Mouse (Mus musculus): ENCODE results near the gene Scamp4. TPM values are rescaled to one million over a fixed set of nuclear protein-coding genes. Genes with fewer than 3 reads are reported as not detected.
"Not testable (repeated sequence)": the region's sequence is repeated elsewhere in the genome, so short reads cannot be mapped to it uniquely, and the experiment has no call there.

Gene Scamp4
- polyA plus RNA-seq, 1 experiment from 2014 or later, result 60.1 TPM

GRCm38 (mm10) chr10:80622661-80623456 is 20.2 kb downstream of the Scamp4 start, which contains the start of gene Csnk1g2:
Gene Csnk1g2, plus strand, starts transcription at chr10:80622838.
- Histone ChIP-seq H3K4me1 (ENCODE audit: control insufficient read depth, insufficient read depth, low read length) (peaks cover 35% of the 10 kb centered on the region), H3K36me3 (ENCODE audit: control insufficient read depth, insufficient read depth) (no peaks in the 10 kb centered on the region), H3K4me2 (ENCODE audit: low read depth, low read length) (peak within 1 kb of the TSS; percentile 98), H3K9me3 (replicated peaks; ENCODE audit: control insufficient read depth, low read length) (no peaks in the 10 kb centered on the region), H3K4me3 (ENCODE audit: low read length) (peak within 1 kb of the TSS; percentile 90), H3K9ac (ENCODE audit: low read length) (peak within 1 kb of the TSS; percentile 95), H3K27me3 (ENCODE audit: control insufficient read depth, insufficient read depth, low read length) (no peaks in the 10 kb centered on the region), H3K27ac (ENCODE audit: low read length) (peak within 1 kb of the TSS; percentile 95)
- peak; percentile 26 for ATAC-seq (replicated peaks; ENCODE audit: extremely low read depth, insufficient read depth, low FRiP score)
- under 1% methylated on average over 78 of the region's 85 CpGs for WGBS

DNA sequence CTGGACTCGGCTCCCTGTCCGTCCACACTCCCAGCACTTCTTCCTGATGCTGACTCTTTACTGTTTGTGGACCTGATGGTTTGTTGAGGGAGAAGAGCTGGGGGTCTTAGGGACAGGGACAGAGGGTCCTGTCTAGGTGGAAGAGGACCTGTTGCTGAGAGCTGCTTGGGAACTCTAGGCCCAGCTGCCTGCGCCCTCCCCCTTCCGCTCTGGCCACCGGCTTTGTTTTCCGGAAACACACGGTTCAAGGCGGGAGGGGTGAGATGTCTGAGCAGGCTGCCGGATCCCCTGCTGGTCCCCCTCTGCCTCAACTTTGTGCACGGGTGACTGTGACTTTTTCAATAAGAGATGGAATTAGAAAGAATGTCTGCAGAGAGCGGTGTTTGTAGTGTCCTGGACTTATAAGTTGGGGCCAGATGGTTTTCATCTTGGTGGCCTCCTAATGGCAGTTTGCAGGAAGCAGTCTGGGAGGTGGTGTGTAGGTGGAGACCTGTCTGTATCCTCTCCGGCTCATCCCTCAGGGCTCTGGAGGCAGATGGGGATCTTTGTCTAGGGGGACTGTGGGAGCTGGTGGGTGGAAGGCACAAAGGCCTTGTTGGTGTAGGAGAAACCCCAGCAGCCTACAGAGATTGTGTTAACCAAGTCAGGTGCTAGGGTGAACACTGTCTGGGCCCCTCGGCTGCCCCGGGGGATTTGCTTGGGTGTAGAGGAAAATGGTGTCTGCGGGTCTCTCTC is 21.0 kb downstream of the Scamp4 start:
- Histone ChIP-seq H3K4me1 (ENCODE audit: control insufficient read depth, insufficient read depth, low read length) (peaks cover 34% of the 10 kb centered on the region), H3K9ac (ENCODE audit: low read length) (peak overlapping the region; percentile 95), H3K9me3 (replicated peaks; ENCODE audit: control insufficient read depth, low read length) (no peaks in the 10 kb centered on the region), H3K4me2 (ENCODE audit: low read depth, low read length) (peak overlapping the region; percentile 98), H3K27me3 (ENCODE audit: control insufficient read depth, insufficient read depth, low read length) (no peaks in the 10 kb centered on the region), H3K4me3 (ENCODE audit: low read length) (peak overlapping the region; percentile 90), H3K27ac (ENCODE audit: low read length) (peak overlapping the region; percentile 92), H3K36me3 (ENCODE audit: control insufficient read depth, insufficient read depth) (no peaks in the 10 kb centered on the region)
- ATAC-seq (replicated peaks; ENCODE audit: extremely low read depth, insufficient read depth, low FRiP score), result no peak
- WGBS, result 14% methylated on average over 15 of the region's 15 CpGs

- H3K36me3 ChIP-seq (ENCODE audit: control insufficient read depth, insufficient read depth), result 0 out of 2 replicates have a peak, but pooled peaks cover 2% of the 10 kb centered on the region
- H3K9me3 ChIP-seq (replicated peaks; ENCODE audit: control insufficient read depth, low read length), result no peaks in the 10 kb centered on the region
- H3K4me3 ChIP-seq (ENCODE audit: low read length), result no peak overlapping the region
- no peaks in the 10 kb centered on the region for H3K27me3 ChIP-seq (ENCODE audit: control insufficient read depth, insufficient read depth, low read length)
- no peak overlapping the region for H3K27ac ChIP-seq (ENCODE audit: low read length)
- no peak for ATAC-seq (replicated peaks; ENCODE audit: extremely low read depth, insufficient read depth, low FRiP score)
- H3K4me2 ChIP-seq (ENCODE audit: low read depth, low read length), result no peak overlapping the region
- peaks cover 50% of the 10 kb centered on the region for H3K4me1 ChIP-seq (ENCODE audit: control insufficient read depth, insufficient read depth, low read length)
- 84% methylated on average over 4 of the region's 4 CpGs for WGBS
- no peak overlapping the region for H3K9ac ChIP-seq (ENCODE audit: low read length)
These were observed 23.1 kb downstream of the Scamp4 start for GRCm38 (mm10) chr10:80625764-80626163.

DNA sequence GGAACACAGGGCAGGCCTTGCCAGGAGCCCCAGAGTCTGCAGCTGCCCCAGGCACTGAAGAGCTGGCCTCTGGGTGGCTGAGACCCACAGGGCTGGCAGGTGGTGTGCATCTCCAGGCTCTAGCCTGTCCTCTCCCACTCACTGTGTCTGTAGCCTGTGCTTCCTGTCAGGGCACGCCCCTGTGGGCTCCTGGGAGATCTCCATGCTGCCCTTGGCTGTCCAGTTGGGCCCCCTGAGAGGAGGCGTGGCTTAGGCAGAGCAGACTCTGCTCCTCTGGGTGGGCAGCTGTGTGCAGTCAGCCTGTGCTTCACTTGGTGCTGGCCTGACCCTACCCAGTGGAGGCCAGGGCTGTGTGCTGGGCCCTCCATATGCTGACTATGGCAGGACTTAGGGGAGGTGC is 25.0 kb downstream of the Scamp4 start:
- H3K4me1 ChIP-seq (ENCODE audit: control insufficient read depth, insufficient read depth, low read length), result peaks cover 45% of the 10 kb centered on the region
- H3K4me3 ChIP-seq (ENCODE audit: low read length), result no peak overlapping the region
- 18% methylated on average over 2 of the region's 2 CpGs for WGBS
- ATAC-seq (replicated peaks; ENCODE audit: extremely low read depth, insufficient read depth, low FRiP score), result 0 out of 2 replicates have a peak, but pooled peaks have one; percentile 18
- H3K27ac ChIP-seq (ENCODE audit: low read length), result peak overlapping the region; percentile 16; the same call in 1 of the 2 replicates
- H3K27me3 ChIP-seq (ENCODE audit: control insufficient read depth, insufficient read depth, low read length), result no peaks in the 10 kb centered on the region
- 0 out of 2 replicates have a peak, but pooled peaks cover 2% of the 10 kb centered on the region for H3K36me3 ChIP-seq (ENCODE audit: control insufficient read depth, insufficient read depth)
- peak overlapping the region; percentile 26; the same call in 1 of the 2 replicates for H3K9ac ChIP-seq (ENCODE audit: low read length)
- no peak overlapping the region for H3K4me2 ChIP-seq (ENCODE audit: low read depth, low read length)
- no peaks in the 10 kb centered on the region for H3K9me3 ChIP-seq (replicated peaks; ENCODE audit: control insufficient read depth, low read length)

DNA sequence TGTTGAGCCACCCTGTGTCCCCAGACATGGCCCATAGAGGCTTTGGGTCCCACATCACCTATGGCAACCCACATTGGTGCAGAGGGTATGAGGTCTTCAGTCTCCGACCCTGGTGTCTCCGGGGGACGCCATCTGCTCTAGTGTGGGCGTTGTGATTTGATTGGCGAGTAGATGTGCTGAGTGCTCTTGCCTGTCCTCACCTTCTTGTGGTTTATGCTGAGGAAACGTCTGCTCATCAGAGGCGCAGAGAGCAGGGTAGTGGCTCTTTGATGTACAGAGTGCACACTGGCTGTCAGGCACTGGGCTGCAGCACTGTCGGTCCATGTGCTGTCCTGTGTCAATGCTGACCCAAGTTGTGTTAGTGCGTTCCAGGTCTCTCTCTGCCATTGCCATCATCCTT is 26.3 kb downstream of the Scamp4 start:
- no peak for ATAC-seq (replicated peaks; ENCODE audit: extremely low read depth, insufficient read depth, low FRiP score)
- no peaks in the 10 kb centered on the region for H3K9me3 ChIP-seq (replicated peaks; ENCODE audit: control insufficient read depth, low read length)
- no peak overlapping the region for H3K4me2 ChIP-seq (ENCODE audit: low read depth, low read length)
- no peak overlapping the region for H3K9ac ChIP-seq (ENCODE audit: low read length)
- no peak overlapping the region for H3K27ac ChIP-seq (ENCODE audit: low read length)
- 64% methylated on average over 9 of the region's 9 CpGs for WGBS
- peaks cover 38% of the 10 kb centered on the region for H3K4me1 ChIP-seq (ENCODE audit: control insufficient read depth, insufficient read depth, low read length)
- no peak overlapping the region for H3K4me3 ChIP-seq (ENCODE audit: low read length)
- H3K36me3 ChIP-seq (ENCODE audit: control insufficient read depth, insufficient read depth), result 0 out of 2 replicates have a peak, but pooled peaks cover 2% of the 10 kb centered on the region
- H3K27me3 ChIP-seq (ENCODE audit: control insufficient read depth, insufficient read depth, low read length), result no peaks in the 10 kb centered on the region

- peaks cover 49% of the 10 kb centered on the region for H3K36me3 ChIP-seq (ENCODE audit: control insufficient read depth, insufficient read depth)
- no peaks in the 10 kb centered on the region for H3K4me1 ChIP-seq (ENCODE audit: control insufficient read depth, insufficient read depth, low read length)
- no peaks in the 10 kb centered on the region for H3K27me3 ChIP-seq (ENCODE audit: control insufficient read depth, insufficient read depth, low read length)
- no peak overlapping the region for H3K27ac ChIP-seq (ENCODE audit: low read length)
- H3K4me3 ChIP-seq (ENCODE audit: low read length), result no peak overlapping the region
- ATAC-seq (replicated peaks; ENCODE audit: extremely low read depth, insufficient read depth, low FRiP score), result no peak
- H3K9me3 ChIP-seq (replicated peaks; ENCODE audit: control insufficient read depth, low read length), result no peaks in the 10 kb centered on the region
- WGBS, result 79% methylated on average over 6 of the region's 6 CpGs
- H3K9ac ChIP-seq (ENCODE audit: low read length), result no peak overlapping the region
- H3K4me2 ChIP-seq (ENCODE audit: low read depth, low read length), result no peak overlapping the region
These were observed 32.7 kb downstream of the Scamp4 start for GRCm38 (mm10) chr10:80635345-80635744.

DNA sequence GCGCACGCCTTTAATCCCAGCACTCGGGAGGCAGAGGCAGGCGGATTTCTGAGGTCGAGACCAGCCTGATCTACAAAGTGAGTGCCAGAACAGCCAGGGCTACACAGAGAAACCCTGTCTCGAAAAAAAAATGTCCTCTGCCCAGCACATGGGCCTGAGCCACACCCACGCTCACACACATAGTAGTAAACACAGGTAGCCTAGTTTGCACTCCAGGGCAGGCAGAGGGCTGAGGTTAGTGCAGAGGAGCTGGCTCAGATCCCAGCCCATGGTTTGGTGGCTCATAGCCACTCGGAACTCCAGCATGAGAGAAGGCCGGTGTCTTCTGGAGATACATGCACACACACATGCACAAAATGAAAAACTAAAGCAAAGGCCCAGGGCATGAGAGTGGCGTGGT is 44.3 kb downstream of the Scamp4 start:
- Histone ChIP-seq H3K9ac (ENCODE audit: low read length) (no peak overlapping the region), H3K27ac (ENCODE audit: low read length) (no peak overlapping the region), H3K4me1 (ENCODE audit: control insufficient read depth, insufficient read depth, low read length) (no peaks in the 10 kb centered on the region), H3K4me2 (ENCODE audit: low read depth, low read length) (no peak overlapping the region), H3K36me3 (ENCODE audit: control insufficient read depth, insufficient read depth) (peaks cover 51% of the 10 kb centered on the region), H3K27me3 (ENCODE audit: control insufficient read depth, insufficient read depth, low read length) (no peaks in the 10 kb centered on the region), H3K9me3 (replicated peaks; ENCODE audit: control insufficient read depth, low read length) (no peaks in the 10 kb centered on the region), H3K4me3 (ENCODE audit: low read length) (no peak overlapping the region)
- WGBS, result 92% methylated on average over 10 of the region's 10 CpGs
- no peak for ATAC-seq (replicated peaks; ENCODE audit: extremely low read depth, insufficient read depth, low FRiP score)

DNA sequence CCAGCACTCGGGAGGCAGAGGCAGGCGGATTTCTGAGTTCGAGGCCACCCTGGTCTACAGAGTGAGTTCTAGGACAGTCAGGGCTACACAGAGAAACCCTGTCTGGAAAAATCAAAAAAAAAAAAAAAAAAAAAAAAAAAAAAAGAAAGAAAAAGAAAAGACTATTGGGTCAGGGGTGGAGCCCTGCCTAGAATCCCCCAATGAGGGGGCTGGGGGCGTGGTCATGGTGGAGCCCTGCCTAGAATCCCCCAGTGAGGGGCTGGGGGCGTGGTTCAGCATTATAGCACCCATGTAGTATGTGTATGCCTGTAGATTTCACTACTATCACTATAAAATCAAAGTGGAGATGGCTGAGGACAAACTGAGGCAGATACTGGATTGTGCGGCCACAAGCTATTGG is 47.2 kb downstream of the Scamp4 start:
- not testable (repeated sequence) for H3K9ac ChIP-seq (ENCODE audit: low read length); H3K9me3 ChIP-seq (replicated peaks; ENCODE audit: control insufficient read depth, low read length); H3K4me3 ChIP-seq (ENCODE audit: low read length); H3K4me2 ChIP-seq (ENCODE audit: low read depth, low read length); H3K27me3 ChIP-seq (ENCODE audit: control insufficient read depth, insufficient read depth, low read length); H3K27ac ChIP-seq (ENCODE audit: low read length); ATAC-seq (replicated peaks; ENCODE audit: extremely low read depth, insufficient read depth, low FRiP score)
- 86% methylated on average over 6 of the region's 6 CpGs for WGBS
- H3K4me1 ChIP-seq (ENCODE audit: control insufficient read depth, insufficient read depth, low read length), result peaks cover 13% of the 10 kb centered on the region
- H3K36me3 ChIP-seq (ENCODE audit: control insufficient read depth, insufficient read depth), result peaks cover 23% of the 10 kb centered on the region

DNA sequence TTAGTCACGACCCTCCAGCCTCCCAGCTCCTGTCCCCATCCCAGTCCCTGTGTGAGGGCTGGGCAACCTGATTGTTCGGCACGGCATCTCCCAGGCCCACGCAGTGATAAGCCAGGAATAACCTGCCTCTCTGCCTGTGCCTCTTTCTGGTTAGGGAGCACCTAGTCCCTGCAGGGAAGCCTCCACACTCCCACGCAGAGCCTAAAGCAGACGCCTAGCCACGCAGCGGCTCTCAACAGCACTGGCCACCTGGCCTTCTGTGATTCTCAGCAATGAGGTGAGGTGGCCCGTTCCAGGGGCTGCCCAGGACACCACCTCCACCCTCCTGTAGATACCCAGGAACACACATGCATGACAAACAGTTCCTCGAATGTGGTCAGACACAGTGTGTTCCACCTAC is 47.7 kb downstream of the Scamp4 start:
- WGBS, result 83% methylated on average over 10 of the region's 10 CpGs

More for the DNA sequence above, 47.7 kb downstream of the Scamp4 start:
- H3K27ac ChIP-seq (ENCODE audit: low read length), result no peak overlapping the region
- no peak overlapping the region for H3K9ac ChIP-seq (ENCODE audit: low read length)
- no peak for ATAC-seq (replicated peaks; ENCODE audit: extremely low read depth, insufficient read depth, low FRiP score)
- H3K9me3 ChIP-seq (replicated peaks; ENCODE audit: control insufficient read depth, low read length), result no peaks in the 10 kb centered on the region
- H3K4me1 ChIP-seq (ENCODE audit: control insufficient read depth, insufficient read depth, low read length), result peaks cover 18% of the 10 kb centered on the region
- H3K4me3 ChIP-seq (ENCODE audit: low read length), result no peak overlapping the region
- no peaks in the 10 kb centered on the region for H3K27me3 ChIP-seq (ENCODE audit: control insufficient read depth, insufficient read depth, low read length)
- H3K36me3 ChIP-seq (ENCODE audit: control insufficient read depth, insufficient read depth), result peaks cover 19% of the 10 kb centered on the region
- H3K4me2 ChIP-seq (ENCODE audit: low read depth, low read length), result no peak overlapping the region
